Mouse (Mus musculus) central nervous system, embryonic 11.5 days (tissue): ENCODE measurements around the gene Gm773. TPM values are rescaled to one million over a fixed set of nuclear protein-coding genes. Genes with fewer than 3 reads are reported as not detected.

Experiments
- polyA plus RNA-seq: library from polyadenylated mRNA; depleted of rRNA; stranded (reverse); fragments of >200 nt; gene quantifications from 2 replicates; pipeline ENCODE4 v1.2.3, GENCODE M21; 2012; rRNA removed

Gm773 gene
- polyA plus RNA-seq, result not detected in 2 replicates

GRCm38 (mm10) chrX:56212771-56213170 lies at the start of gene Gm773:
Gm773 (minus strand) TSS chrX:56212881.

Other genes with a start within 250 kb of the Gm773 start
- gene 3830403N18Rik, start 76.3 kb downstream of the Gm773 start, polyA plus RNA-seq, result 0.55 and 0.70 TPM in 2 replicates
- 3.4 and 5.0 TPM in 2 replicates for gene Zfp449, start 133.5 kb upstream of the Gm773 start, polyA plus RNA-seq
- gene Smim10l2a, start 161.7 kb upstream of the Gm773 start, polyA plus RNA-seq, result 2.9 and 4.4 TPM in 2 replicates
- gene Gm2174, start 235.1 kb upstream of the Gm773 start, polyA plus RNA-seq, result not detected in 2 replicates
- gene Ints6l, start 242.0 kb upstream of the Gm773 start, polyA plus RNA-seq, result 66.9 and 83.0 TPM in 2 replicates